Mouse (Mus musculus): ENCODE measurements at regions not wholly inside any gene's neighbourhood (a gene's known extent, or its start where the extent isn't known, plus 50 kb on each side); places are given as distances from the start of the nearest gene placed in this dataset.

- TF ChIP-seq CTCF (IDR thresholded peaks at IDR 0.05), result no peak
- Histone ChIP-seq H3K36me3 (ENCODE audit: insufficient read depth, low read length) (0 out of 2 replicates have a peak, but pooled peaks cover 5% of the 10 kb centered on the region), H3K9ac (replicated peaks; ENCODE audit: low read length, poor library complexity, severe bottlenecking) (no peak overlapping the region), H3K27ac (ENCODE audit: low read depth, low read length) (no peak overlapping the region), H3K4me3 (ENCODE audit: low read depth, low read length) (no peak overlapping the region), H3K4me2 (ENCODE audit: low read depth, low read length, poor library complexity, severe bottlenecking) (no peak overlapping the region), H3K9me3 (ENCODE audit: low read length) (no peaks in the 10 kb centered on the region), H3K27me3 (ENCODE audit: insufficient read depth, low read length) (no peaks in the 10 kb centered on the region), H3K4me1 (ENCODE audit: insufficient read depth, low read length) (no peaks in the 10 kb centered on the region)
- WGBS, result 45% methylated on average over 4 of the region's 4 CpGs
- ATAC-seq (ENCODE audit: low FRiP score), result no peak
- DNase-seq (ENCODE audit: low spot score), result no peak
Observed at GRCm38 (mm10) chr10:92102755-92103154, 619.5 kb downstream of the Nedd1 start.

GRCm38 (mm10) chr10:92097562-92097961, 624.7 kb downstream of the Nedd1 start:
- 14% methylated on average over 6 of the region's 7 CpGs for WGBS
- Histone ChIP-seq H3K9me3 (ENCODE audit: low read length) (no peaks in the 10 kb centered on the region), H3K36me3 (ENCODE audit: insufficient read depth, low read length) (no peaks in the 10 kb centered on the region), H3K4me1 (ENCODE audit: insufficient read depth, low read length) (no peaks in the 10 kb centered on the region), H3K27ac (ENCODE audit: low read depth, low read length) (no peak overlapping the region), H3K27me3 (ENCODE audit: insufficient read depth, low read length) (no peaks in the 10 kb centered on the region), H3K4me2 (ENCODE audit: low read depth, low read length, poor library complexity, severe bottlenecking) (no peak overlapping the region), H3K9ac (replicated peaks; ENCODE audit: low read length, poor library complexity, severe bottlenecking) (no peak overlapping the region), H3K4me3 (ENCODE audit: low read depth, low read length) (no peak overlapping the region)
- ATAC-seq (ENCODE audit: low FRiP score), result no peak
- no peak for DNase-seq (ENCODE audit: low spot score)
- no peak for TF ChIP-seq CTCF (IDR thresholded peaks at IDR 0.05)

- DNase-seq (ENCODE audit: low spot score), result no peak
- H3K4me1 ChIP-seq (ENCODE audit: insufficient read depth, low read length), result no peaks in the 10 kb centered on the region
- no peak for ATAC-seq (ENCODE audit: low FRiP score)
- no peak overlapping the region for H3K9ac ChIP-seq (replicated peaks; ENCODE audit: low read length, poor library complexity, severe bottlenecking)
- no peaks in the 10 kb centered on the region for H3K9me3 ChIP-seq (ENCODE audit: low read length)
- no peaks in the 10 kb centered on the region for H3K36me3 ChIP-seq (ENCODE audit: insufficient read depth, low read length)
- H3K27ac ChIP-seq (ENCODE audit: low read depth, low read length), result no peak overlapping the region
- no peak overlapping the region for H3K4me2 ChIP-seq (ENCODE audit: low read depth, low read length, poor library complexity, severe bottlenecking)
- H3K27me3 ChIP-seq (ENCODE audit: insufficient read depth, low read length), result no peaks in the 10 kb centered on the region
- WGBS, result 69% methylated on average over 4 of the region's 4 CpGs
- no peak for TF ChIP-seq CTCF (IDR thresholded peaks at IDR 0.05)
- no peak overlapping the region for H3K4me3 ChIP-seq (ENCODE audit: low read depth, low read length)
Observed at GRCm38 (mm10) chr10:92097081-92097480, 625.1 kb downstream of the Nedd1 start.

- 0 out of 2 replicates have a peak overlapping the region, but pooled peaks have one; percentile 32 for H3K27ac ChIP-seq (ENCODE audit: low read depth, low read length)
- WGBS, result 46% methylated on average over 9 of the region's 9 CpGs
- no peak for ATAC-seq (ENCODE audit: low FRiP score)
Observed at GRCm38 (mm10) chr10:92091480-92092395, 630.5 kb downstream of the Nedd1 start.

GRCm38 (mm10) chr10:92082111-92082510, 640.1 kb downstream of the Nedd1 start:
- peaks cover 7% of the 10 kb centered on the region; the same call in 1 of the 2 replicates for H3K36me3 ChIP-seq (ENCODE audit: insufficient read depth, low read length)
- no peak overlapping the region for H3K9ac ChIP-seq (replicated peaks; ENCODE audit: low read length, poor library complexity, severe bottlenecking)
- WGBS, result 67% methylated on average over 4 of the region's 4 CpGs
- no peaks in the 10 kb centered on the region for H3K27me3 ChIP-seq (ENCODE audit: insufficient read depth, low read length)
- H3K4me1 ChIP-seq (ENCODE audit: insufficient read depth, low read length), result no peaks in the 10 kb centered on the region; the same call in 1 of the 2 replicates
- DNase-seq (ENCODE audit: low spot score) (no peak), ATAC-seq (ENCODE audit: low FRiP score) (no peak)
- no peak overlapping the region for H3K27ac ChIP-seq (ENCODE audit: low read depth, low read length)
- H3K4me2 ChIP-seq (ENCODE audit: low read depth, low read length, poor library complexity, severe bottlenecking), result no peak overlapping the region
- H3K4me3 ChIP-seq (ENCODE audit: low read depth, low read length), result no peak overlapping the region
- H3K9me3 ChIP-seq (ENCODE audit: low read length), result no peaks in the 10 kb centered on the region
- no peak for TF ChIP-seq CTCF (IDR thresholded peaks at IDR 0.05)

More at GRCm38 (mm10) chr10:92091480-92092395, 630.5 kb downstream of the Nedd1 start:
- H3K27me3 ChIP-seq (ENCODE audit: insufficient read depth, low read length), result no peaks in the 10 kb centered on the region
- no peak overlapping the region for H3K9ac ChIP-seq (replicated peaks; ENCODE audit: low read length, poor library complexity, severe bottlenecking)
- no peak for DNase-seq (ENCODE audit: low spot score)
- H3K36me3 ChIP-seq (ENCODE audit: insufficient read depth, low read length), result no peaks in the 10 kb centered on the region
- H3K4me1 ChIP-seq (ENCODE audit: insufficient read depth, low read length), result no peaks in the 10 kb centered on the region
- no peak overlapping the region for H3K4me3 ChIP-seq (ENCODE audit: low read depth, low read length)
- H3K4me2 ChIP-seq (ENCODE audit: low read depth, low read length, poor library complexity, severe bottlenecking), result no peak overlapping the region
- TF ChIP-seq CTCF (IDR thresholded peaks at IDR 0.05), result no peak
- no peaks in the 10 kb centered on the region for H3K9me3 ChIP-seq (ENCODE audit: low read length)

- no peak for ATAC-seq (ENCODE audit: low FRiP score)
- H3K27me3 ChIP-seq (ENCODE audit: insufficient read depth, low read length), result no peaks in the 10 kb centered on the region
- H3K9ac ChIP-seq (replicated peaks; ENCODE audit: low read length, poor library complexity, severe bottlenecking), result no peak overlapping the region
- no peaks in the 10 kb centered on the region for H3K9me3 ChIP-seq (ENCODE audit: low read length)
- DNase-seq (ENCODE audit: low spot score), result peak; percentile 51
- 17% methylated on average over 1 of the region's 1 CpGs for WGBS
- no peaks in the 10 kb centered on the region; the same call in 1 of the 2 replicates for H3K4me1 ChIP-seq (ENCODE audit: insufficient read depth, low read length)
- no peak for TF ChIP-seq CTCF (IDR thresholded peaks at IDR 0.05)
- H3K27ac ChIP-seq (ENCODE audit: low read depth, low read length), result peak overlapping the region; percentile 8; the same call in 1 of the 2 replicates
- H3K36me3 ChIP-seq (ENCODE audit: insufficient read depth, low read length), result peaks cover 7% of the 10 kb centered on the region; the same call in 1 of the 2 replicates
- no peak overlapping the region for H3K4me3 ChIP-seq (ENCODE audit: low read depth, low read length)
- no peak overlapping the region for H3K4me2 ChIP-seq (ENCODE audit: low read depth, low read length, poor library complexity, severe bottlenecking)
Observed at GRCm38 (mm10) chr10:92081199-92081598, 641.0 kb downstream of the Nedd1 start.

Data from midbrain, postnatal 0 days (tissue).